Mouse (Mus musculus) cortical plate, adult 2 months (tissue): Measurements from ENCODE around the gene Bach1. TPM values are rescaled to one million over a fixed set of nuclear protein-coding genes. Genes with fewer than 3 reads are reported as not detected.

Source experiments
- H3K27ac ChIP-seq: fragments of 200-500 bp; 2 replicates; pipeline ENCODE4 v1.5.1; 2012; ENCODE audit warnings: low read length, control low read depth, inconsistent platforms; ENCODE audit not compliant: insufficient read depth
- H3K4me1 ChIP-seq: fragments of 200-500 bp; 2 replicates; pipeline ENCODE4 v1.6.1; 2011; ENCODE audit warnings: low read length; ENCODE audit not compliant: control insufficient read depth, insufficient read depth
- H3K4me3 ChIP-seq: fragments of 200-500 bp; 2 replicates; pipeline ENCODE4 v1.5.1; 2011; ENCODE audit warnings: mild to moderate bottlenecking, low read length, control low read depth; ENCODE audit not compliant: insufficient read depth
- CTCF ChIP-seq: fragments of 200-500 bp; IDR thresholded peaks from 2 replicates; pipeline ENCODE4 v1.5.1; 2011; ENCODE audit warnings: mild to moderate bottlenecking, control low read depth, low read length; ENCODE audit not compliant: insufficient read depth; ENCODE audit errors: extremely low read depth
- POLR2A ChIP-seq: fragments of 200-500 bp; IDR thresholded peaks from 2 replicates; pipeline ENCODE4 v1.6.1; 2011; ENCODE audit warnings: mild to moderate bottlenecking, low read length, control low read depth; ENCODE audit not compliant: insufficient read depth; ENCODE audit errors: extremely low read depth
- polyA plus RNA-seq: library from polyadenylated mRNA; depleted of rRNA; stranded (reverse); fragments of >200 nt; gene quantifications from 2 replicates; pipeline ENCODE4 v1.2.3, GENCODE M21; 2012

The Bach1 gene
- polyA plus RNA-seq, 1 experiment = 6.1 TPM

DNA sequence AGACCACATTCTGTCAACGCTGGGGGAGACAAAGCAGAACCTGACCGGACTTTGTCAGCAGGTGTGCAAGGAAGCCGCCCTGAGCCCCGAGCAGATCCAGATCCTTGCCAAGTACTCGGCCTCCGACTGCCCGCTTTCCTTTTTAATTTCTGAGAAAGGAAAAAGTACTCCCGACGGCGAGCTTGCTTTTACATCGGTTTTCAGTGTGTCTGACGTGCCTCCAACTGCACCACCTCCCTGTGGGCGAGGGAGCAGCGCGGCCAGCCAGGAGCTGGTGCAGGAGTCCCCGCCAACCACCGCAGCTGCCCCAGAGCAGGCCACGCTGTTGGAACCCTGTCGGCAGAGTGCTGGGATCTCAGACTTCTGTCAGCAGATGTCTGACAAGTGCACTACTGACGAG, 30.7 kb downstream of the Bach1 start:
- Histone ChIP-seq H3K27ac (no peak overlapping the region), H3K4me3 (no peak overlapping the region), H3K4me1 (0 out of 2 replicates have a peak, but pooled peaks cover 1% of the 10 kb centered on the region)
- no peak for TF ChIP-seq CTCF
- no peak for TF ChIP-seq POLR2A

DNA sequence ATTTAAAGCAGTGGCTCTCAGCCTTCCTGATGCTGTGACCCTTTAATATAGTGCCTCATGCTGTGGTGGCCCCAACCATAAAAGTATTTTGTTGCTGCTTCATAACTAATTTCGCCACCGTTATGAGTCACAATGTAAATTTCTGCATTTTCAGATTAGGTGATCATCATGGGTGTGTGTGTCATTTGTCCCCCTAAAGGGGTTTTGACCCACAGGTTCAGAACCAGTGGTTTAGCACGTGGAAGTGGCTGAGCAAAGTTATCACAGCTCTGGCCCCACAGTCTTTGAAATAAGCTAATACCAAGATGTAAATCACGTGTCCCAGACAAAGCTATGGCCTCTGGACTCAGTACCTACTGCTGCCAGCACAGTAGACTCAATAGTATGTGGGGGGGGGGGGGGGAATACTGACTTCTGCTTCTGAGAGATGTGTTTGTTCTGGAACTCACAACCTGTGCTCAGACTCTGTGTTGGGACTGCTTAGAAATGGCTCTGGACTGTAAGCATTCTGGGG, 36.2 kb downstream of the Bach1 start:
- TF ChIP-seq CTCF = no peak
- TF ChIP-seq POLR2A = no peak
- H3K4me1 ChIP-seq = no peaks in the 10 kb centered on the region
- H3K27ac ChIP-seq = no peak overlapping the region
- no peak overlapping the region for H3K4me3 ChIP-seq

DNA sequence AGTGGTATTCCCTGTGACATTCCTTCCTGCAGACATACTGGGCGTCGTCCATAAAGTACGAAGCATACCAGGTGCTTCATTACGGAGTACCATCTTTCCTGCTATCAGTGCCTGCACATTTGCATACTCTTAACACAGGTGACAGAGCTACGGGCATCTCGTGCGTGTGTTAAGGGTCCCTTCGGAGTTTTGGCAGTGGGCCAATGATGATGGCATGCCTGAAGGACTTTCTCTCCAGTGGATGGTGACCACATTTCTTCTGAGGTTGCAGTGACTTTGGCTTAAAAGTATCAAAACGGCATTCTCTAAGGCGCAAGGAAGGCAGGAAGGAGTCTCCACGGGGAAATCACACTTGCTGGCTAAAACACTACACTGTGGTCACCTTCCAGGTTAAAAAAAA, 37.4 kb downstream of the Bach1 start:
- Histone ChIP-seq H3K4me3 (no peak overlapping the region), H3K27ac (no peak overlapping the region), H3K4me1 (no peaks in the 10 kb centered on the region)
- TF ChIP-seq POLR2A = no peak
- no peak for TF ChIP-seq CTCF

DNA sequence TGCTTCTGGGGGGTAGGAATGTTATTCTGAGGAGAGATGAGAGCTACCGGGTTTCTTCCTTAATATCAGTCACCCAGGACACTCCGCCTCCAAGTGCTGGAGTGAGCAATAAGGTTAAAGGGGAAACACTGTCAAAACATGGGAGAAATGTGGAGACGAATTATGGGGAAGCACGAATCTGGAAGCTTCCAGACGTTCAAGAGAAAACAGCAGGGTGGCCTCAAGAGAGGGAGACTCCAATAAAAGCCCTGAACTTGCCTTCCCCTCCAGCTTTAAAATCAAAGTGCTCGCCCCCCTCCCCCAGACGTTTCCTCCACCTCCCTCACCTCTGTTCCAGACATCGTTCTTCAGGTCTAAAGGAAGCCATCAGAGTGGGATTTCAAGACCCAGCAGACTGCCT, 38.6 kb downstream of the Bach1 start:
- H3K4me3 ChIP-seq = no peak overlapping the region
- no peak overlapping the region for H3K27ac ChIP-seq
- no peaks in the 10 kb centered on the region for H3K4me1 ChIP-seq
- TF ChIP-seq CTCF = no peak
- TF ChIP-seq POLR2A = no peak

DNA sequence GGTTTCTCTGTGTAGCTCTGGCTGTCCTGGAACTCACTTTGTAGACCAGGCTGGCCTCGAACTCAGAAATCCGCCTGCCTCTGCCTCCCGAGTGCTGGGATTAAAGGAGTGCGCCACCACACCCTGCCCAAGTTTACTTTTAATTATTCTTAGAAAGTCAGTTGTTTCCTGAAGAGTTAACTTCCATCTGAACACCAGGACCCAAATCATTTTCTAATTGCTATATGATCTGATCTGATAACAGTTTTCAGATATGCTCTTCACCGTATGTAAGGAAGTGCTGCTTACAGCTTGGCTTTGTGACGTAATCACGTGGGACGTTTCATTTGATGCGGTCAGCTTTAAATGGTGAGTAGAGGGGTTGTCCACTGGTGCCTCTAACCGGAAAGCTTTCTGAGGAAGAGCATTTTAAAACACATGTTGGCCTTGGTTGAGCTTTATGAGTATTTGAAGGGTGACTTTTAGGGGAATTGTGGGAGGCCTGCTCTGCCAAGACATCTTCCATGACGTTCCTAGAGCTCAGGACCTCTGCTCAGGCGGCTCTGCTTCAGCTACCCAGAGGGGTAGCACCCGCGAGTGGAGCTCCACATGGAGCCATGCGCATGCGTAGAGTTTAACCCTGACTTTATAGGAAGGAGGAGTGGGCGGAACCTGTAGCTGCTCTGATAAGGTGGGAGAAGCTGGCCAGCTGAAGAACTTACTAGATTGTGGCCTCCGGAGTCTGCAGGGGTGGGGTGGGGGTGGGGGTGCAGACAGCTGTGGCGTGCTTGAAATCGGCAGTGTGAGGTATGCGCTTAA, 39.3 kb downstream of the Bach1 start:
- TF ChIP-seq POLR2A (no peak), CTCF (no peak)
- no peaks in the 10 kb centered on the region for H3K4me1 ChIP-seq

DNA sequence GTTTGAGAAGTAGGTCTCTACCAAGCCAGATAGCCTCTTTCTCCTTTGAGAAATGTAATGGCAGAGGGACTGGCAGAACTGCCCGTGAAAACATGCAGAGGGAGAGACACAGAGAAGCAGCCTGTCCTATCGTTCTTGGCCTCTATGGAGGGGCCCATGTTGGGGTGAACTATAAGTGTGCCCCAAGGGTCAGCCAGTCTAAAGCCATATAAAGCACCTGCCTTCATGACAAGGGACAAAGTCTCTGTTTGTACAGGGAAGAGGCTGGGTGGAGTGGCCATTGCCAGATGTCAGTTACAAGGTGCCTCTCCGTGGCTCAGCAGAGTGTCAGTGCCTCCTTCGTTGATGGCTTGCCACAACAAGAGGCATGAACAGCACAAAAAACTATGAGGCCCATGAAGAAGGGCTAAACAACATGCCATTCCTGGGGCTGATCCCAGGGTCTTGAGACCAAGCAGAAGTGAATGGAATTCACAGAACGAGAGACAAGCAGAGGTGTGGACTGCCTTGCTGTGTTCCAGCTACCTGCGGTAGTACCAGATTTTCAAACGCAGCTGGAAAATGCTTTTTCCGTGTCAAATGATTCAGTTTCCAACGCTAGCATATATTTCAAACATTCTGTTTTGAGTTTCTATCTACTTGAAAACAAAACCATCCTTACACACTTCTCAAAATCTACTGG, 42.4 kb downstream of the Bach1 start:
- no peak for TF ChIP-seq CTCF
- Histone ChIP-seq H3K4me1 (no peaks in the 10 kb centered on the region), H3K4me3 (no peak overlapping the region), H3K27ac (no peak overlapping the region)

More for the DNA sequence above, 39.3 kb downstream of the Bach1 start:
- H3K27ac ChIP-seq = no peak overlapping the region
- H3K4me3 ChIP-seq = no peak overlapping the region

DNA sequence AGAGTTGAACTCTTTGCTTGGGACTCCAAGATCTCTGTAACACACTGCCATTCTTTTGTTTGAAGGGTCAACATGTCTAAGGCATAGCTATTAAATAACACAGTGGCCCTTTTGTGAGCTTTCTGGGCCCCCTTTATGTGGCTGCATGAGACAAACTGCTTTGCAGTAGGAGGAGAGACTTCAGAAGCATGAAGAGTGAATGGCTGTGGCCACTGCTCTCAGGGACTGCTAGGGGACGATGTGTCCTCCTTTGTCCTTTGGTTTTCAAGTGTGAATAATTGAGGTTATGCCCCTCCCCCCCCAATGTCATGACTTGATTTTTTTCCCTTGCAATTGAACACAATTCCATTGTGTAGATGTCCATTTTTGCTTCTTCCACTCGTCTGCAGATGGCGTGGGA, 44.9 kb downstream of the Bach1 start:
- Histone ChIP-seq H3K27ac (no peak overlapping the region), H3K4me3 (no peak overlapping the region), H3K4me1 (no peaks in the 10 kb centered on the region)
- no peak for TF ChIP-seq CTCF
- TF ChIP-seq POLR2A = no peak

DNA sequence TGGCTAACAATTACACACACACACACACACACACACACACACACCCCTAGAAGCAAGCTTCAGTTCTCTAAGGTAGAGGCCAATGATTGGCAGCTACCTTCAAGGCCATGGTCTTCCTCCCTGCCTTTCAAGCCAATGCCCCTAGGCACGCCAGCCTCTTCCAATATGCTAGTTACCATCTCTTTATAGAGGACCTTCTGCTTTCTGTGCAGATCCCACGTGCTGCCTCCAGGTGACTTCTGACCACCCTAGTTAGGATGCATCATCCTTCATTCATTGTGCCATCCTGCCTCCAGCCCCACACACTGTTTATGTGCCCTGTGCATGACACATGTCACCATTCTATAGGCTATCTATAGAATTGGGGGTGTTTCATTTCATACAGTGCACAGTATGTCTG, 45.6 kb downstream of the Bach1 start:
- no peak overlapping the region for H3K27ac ChIP-seq
- H3K4me1 ChIP-seq = no peaks in the 10 kb centered on the region
- TF ChIP-seq CTCF (no peak), POLR2A (no peak)
- H3K4me3 ChIP-seq = no peak overlapping the region

DNA sequence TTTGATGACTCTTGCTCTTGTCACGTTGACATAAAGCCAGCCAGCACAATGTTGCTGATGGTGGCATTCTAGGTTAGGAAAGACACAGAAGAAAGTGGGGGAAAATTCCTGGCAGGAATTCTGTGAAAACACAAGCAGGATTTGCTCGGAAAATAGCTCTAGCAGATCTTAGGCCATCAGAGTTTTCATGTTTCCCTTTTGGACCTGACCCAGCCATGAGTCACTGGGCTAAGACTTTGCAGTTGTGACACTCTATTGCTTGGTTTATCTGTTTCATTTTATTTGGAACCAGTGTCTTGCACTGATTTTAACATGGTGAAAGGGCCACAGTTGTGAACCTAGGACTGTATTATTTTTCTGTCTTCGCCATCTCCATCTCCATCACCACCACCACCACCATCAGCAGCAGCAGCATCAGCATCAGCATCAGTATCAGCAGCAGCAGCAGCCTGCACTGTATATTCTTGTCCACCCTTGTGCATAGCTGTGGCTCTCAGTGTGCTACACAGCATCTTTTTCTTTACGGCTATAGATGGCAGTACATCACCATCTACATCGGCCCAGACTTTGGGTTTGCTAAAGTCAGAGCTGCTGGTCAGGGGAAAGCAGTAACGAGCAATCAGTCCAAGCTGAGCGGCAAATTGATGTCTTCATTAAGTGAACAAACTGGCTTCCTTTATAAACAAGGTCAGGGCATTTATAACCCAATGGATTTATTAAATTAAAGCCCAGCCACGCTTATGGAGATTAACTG, 46.6 kb downstream of the Bach1 start:
- Histone ChIP-seq H3K27ac (no peak overlapping the region), H3K4me3 (no peak overlapping the region), H3K4me1 (no peaks in the 10 kb centered on the region)
- TF ChIP-seq CTCF (no peak), POLR2A (no peak)

DNA sequence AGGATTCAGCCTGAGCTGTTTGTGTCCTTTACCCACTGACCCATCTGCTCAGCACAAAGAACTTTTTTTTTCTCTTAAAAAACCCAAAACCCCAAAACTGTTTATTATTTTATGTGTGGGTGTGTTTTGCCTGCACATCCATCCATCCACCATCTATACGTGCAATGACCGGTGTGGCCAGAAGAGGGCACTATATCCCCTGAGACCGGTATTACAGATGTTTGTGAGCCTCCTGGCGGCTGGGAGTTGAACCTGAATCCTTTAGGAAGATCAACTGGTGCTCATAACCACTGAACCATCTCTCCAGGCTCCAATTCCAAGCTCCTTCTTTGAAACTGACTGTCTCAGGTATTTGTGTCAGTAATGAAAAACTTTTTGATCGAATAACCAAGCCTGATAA, 48.0 kb downstream of the Bach1 start:
- peak; percentile 77 for TF ChIP-seq CTCF
- no peak for TF ChIP-seq POLR2A
- Histone ChIP-seq H3K4me1 (no peaks in the 10 kb centered on the region), H3K27ac (no peak overlapping the region), H3K4me3 (no peak overlapping the region)

DNA sequence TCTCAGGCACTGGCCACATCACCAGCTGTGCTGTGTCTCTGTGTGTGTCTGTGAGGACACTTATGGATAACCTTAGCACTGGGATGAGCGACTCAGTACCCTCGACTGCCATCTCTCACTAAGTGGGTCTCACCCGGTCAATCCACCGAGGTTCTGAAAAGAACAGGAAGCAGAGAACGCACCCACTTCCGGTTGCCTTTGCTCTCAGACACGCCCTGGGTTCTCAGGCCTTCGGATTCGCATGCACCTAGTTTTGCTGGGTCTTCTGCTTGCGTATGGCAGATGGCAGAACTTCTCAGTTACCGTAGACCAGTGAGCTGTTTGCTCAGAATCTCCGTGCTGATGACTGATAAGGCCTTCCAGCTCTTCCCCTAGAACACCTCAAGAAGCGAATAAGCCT, 52.5 kb downstream of the Bach1 start:
- no peak for TF ChIP-seq POLR2A
- no peak for TF ChIP-seq CTCF
- Histone ChIP-seq H3K27ac (no peak overlapping the region), H3K4me3 (no peak overlapping the region), H3K4me1 (no peaks in the 10 kb centered on the region)
